Mouse (Mus musculus) brain, adult 2 months (tissue): ENCODE data around the gene Elfn1.

ENCODE experiments used
- DNase-seq: peaks from one replicate; pipeline ENCODE4 v3.0.0; 2011; ENCODE audit warnings: low read depth, low spot score

Gene Elfn1

DNA sequence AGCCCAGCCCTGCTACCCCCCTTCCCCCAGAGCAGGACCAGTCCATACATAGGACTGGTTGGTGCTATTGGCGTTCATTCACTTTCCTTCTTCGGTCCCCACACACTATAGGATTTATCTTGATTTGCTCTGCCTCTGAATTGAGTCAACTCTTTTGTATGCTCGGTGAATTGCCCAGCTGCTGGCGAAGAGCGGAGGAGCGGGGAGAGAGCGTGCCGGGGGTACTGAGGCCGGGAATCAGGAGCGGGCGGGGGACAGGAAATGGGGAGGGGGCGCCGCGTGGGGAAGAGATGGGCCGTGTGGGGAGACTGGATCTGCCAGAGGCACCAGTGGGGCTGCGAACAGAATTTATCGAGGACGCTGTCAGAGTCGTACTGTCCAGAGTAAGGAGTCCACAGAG, 3.8 kb downstream of the Elfn1 start:
- DNase-seq, result no peak

DNA sequence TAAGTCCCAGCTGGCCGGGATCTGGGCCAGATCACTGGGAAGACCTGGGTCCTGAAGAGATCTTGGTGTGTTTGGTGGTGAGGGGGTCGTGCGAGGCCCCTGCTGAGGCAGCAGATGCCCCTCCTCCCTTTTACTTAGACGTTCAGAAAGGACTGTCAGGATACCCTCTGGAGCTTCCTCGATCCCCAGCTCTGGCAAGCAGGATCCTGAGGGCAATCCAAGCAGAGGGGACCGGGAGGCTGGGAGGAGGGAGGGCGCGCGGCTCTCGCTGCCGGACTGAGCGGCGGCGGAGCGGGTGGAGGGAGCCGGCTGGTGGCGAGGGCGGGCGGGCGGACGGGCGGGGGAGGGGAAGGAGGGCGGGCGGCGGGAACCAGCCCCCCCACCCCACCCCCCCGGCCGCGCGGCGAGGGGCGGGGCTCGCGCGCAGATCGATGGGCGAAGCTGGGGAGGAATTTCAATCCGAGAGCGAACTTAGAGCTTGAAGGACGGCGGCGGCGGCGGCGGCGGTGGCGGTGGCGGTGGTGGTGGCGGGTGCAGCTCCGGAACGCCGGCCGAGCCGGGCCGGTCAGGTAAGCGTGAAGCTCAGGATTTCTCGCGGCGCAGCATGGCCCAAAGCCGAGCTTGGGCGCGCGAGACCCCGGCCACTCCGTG, 4.5 kb downstream of the Elfn1 start:
- DNase-seq, result no peak

DNA sequence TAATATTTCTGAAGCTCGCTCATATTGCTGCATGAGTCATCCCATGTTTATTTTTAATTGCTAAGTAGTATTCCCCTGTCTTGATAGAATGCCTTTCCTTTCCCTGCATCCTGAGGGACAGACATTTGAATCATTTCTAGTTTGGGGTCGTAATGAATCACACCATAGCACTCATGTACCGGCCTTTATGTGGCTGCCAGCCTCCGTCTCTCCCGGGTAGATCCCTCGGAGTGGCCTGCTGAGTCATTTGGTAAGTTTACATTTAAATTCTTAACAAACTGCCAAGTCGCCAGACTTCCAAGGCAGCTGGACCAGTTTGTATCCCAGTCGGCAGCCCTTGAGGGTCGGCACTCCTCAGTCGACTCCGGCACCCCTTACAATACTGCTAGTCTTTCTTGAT, 13.9 kb downstream of the Elfn1 start:
- peak; percentile 33 for DNase-seq

DNA sequence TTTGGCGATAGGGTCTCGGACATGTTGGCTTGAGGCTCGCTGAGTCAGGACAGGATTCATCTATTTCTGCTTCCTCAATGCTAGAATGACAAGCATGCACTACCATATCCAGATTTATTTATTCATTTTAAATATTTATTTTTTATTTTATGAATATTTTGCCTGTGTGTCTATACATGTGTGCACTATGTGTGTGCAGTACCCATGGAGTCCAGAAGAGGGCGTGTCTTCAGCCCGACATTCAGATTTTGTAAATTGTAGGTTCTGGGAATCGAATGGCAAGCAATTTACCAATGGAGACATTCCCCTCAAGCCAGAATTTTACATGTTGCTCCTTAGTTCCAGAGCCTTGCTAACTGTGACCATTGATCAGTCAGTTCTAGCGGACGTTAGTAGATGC, 16.1 kb downstream of the Elfn1 start:
- DNase-seq, result no peak

- DNase-seq, result no peak
These were observed 22.4 kb downstream of the Elfn1 start for GRCm38 (mm10) chr5:139930102-139930501.

DNA sequence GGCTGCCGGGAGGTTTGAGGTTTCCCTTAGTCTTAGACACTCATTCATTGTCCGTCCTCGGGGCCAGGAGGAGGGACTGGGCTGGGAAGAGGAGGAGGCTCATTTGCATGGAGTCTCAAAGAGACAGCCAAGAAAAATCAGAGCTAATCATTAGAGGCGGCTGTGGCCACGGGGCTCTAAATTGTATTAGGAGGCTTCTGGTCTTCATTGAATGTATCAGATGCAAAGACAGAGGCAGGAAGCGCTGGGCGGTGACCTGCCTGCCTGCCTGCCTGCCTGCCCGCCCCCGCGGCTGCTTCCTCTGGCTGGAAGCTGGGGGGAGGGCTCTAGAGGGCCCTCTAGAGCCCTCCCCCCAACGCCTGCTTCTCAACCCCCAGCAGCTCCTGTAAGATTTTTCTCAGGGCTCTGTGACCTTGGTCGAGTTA, 23.2 kb downstream of the Elfn1 start:
- no peak for DNase-seq

DNA sequence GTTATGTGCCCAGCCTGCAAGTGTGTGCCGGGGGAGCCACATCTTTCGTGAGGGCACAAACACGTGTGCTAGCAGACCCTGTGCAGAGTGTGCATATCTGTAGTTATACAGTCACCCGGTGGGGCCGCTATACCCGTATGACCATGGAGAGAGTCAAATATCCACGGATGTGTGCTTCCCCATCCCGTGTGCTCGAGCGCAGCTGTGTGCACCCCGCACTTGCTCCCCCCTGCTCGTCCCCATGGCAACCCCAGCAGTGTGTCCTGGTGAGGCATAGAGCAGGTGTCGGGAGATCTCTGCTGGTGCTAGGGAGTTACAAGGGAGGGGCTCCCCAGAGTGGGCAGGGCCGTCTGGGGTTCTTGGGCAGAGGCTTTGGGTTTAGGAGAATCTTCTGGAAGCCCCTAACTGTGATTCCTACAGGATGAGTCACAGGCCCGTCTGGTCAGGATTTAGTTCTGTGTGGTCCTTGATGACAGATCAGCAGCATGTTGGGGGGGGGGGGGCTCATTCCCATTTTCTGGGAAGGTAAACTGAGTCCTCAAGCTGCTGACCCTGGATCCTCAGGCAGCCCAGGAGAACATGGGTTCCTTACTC, 24.3 kb downstream of the Elfn1 start:
- DNase-seq, result peak; percentile 89

- DNase-seq, result peak; percentile 89
These were observed 25.0 kb downstream of the Elfn1 start for GRCm38 (mm10) chr5:139932595-139933271.

DNA sequence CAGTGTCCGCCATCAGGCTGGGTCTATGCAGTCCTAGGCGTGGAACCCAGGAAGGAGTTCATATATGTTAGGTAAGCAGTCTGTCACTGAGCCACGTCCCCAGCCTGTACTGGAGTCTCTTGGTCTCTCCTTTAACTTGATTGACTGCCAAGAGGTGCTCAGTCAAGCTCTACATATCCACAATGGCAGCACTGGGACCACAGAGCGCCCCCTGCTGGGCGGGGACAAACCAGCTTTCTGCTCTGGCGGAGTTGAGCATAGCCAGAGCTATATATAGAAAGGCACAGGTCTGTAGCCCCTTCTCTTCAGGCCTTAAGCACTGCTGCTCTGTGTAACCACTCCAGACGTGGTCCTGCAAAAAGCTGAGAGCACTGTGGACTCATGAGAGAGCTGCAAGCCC, 25.7 kb downstream of the Elfn1 start:
- peak; percentile 38 for DNase-seq

- DNase-seq, result no peak
These were observed 28.7 kb downstream of the Elfn1 start for GRCm38 (mm10) chr5:139936431-139936830.

- no peak for DNase-seq
These were observed 37.0 kb downstream of the Elfn1 start for GRCm38 (mm10) chr5:139944697-139945096.

GRCm38 (mm10) chr5:139945715-139946364, 38.1 kb downstream of the Elfn1 start:
- peak; percentile 43 for DNase-seq

GRCm38 (mm10) chr5:139947446-139947845, 39.7 kb downstream of the Elfn1 start:
- DNase-seq, result no peak

DNA sequence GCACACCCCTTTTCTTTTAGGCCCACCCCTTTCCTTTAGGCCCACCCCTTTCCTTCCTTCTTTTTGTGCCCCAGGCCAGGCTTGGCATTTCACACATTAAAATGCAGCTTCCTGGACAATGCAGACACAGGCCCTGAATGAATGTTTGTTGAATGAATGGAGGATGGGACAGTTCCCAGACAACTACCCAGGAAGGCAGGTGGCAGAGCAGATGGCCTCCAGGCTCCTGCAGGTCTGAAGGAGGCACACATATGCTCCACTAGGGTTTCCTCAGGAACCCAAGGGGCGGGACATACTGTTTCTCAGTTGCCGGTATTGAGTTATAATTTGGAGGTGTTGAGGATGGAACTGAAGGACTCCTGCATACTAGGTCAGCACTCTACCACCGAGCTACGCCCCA, 40.8 kb downstream of the Elfn1 start:
- peak; percentile 97 for DNase-seq

- no peak for DNase-seq
These were observed 41.6 kb downstream of the Elfn1 start for GRCm38 (mm10) chr5:139949363-139949762.

DNA sequence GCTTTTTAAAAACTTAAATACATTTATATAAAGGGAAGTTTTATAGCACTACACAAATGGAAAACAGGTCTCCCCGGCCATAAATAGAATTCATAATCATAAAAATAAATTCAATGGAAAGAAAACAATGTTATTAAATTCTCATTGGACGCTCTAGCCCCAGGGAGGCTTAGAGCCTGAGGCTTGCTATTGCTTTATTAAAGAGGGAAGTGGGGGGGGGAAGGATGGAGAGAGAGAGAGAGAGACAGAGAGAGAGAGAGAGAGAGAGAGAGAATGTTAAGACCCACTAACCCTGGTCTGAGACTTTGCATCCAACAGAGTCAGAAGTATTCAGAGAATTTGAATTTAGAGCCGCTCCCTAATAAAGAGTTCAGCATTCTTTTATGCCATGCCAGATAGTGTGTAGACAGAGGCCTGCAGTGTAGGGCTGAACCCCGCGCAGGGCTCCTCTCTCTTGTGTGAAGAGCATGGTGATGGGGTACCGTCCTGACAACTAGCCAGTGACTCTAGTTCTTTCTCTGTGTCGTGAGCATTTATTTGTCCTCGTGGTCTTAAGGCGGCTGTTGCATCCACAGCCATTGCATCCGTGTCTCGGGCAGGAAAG, 42.3 kb downstream of the Elfn1 start:
- no peak for DNase-seq

DNA sequence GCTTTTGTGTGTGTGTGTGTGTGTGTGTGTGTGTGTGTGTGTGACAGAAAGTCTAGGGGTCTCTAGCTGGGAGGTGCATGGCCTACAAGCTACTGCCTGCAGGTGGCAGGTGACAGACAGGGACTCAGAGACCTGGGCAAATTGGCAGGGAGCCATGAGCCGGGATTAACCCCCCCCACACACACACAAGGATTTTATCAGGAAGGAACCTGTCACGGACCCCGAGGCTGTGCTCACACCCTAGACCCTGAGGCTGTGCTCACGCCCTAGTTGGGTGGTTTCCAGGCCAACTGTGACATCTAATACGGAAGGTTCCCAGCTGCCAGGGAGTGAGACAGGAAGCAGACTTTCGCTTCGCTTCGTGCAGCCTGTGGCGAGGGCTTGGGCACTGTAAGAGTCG, 49.1 kb downstream of the Elfn1 start:
- no peak for DNase-seq

- no peak for DNase-seq
These were observed 52.0 kb downstream of the Elfn1 start for GRCm38 (mm10) chr5:139959741-139960140.

DNA sequence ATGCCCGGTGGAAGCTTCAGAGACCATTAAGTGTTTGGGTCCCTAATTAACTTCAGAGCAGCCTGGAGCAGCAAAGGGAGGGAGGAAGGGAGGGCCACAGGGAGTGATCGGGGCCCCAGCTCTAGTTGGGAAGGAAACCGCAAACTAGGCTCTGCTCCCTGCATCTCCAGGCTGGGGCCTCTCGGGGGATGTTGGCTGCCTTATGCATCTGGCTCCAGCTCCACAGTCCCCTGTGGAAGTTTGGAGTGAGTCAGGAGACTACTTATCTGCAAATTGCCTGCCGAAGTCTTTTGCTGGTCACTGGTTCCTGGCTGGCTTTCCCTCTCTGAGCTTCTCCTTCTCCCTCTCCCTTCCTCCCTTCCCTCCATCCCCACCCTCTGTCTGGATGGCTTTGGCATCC, 56.6 kb downstream of the Elfn1 start:
- no peak for DNase-seq

- DNase-seq, result no peak
These were observed 57.9 kb downstream of the Elfn1 start for GRCm38 (mm10) chr5:139965596-139965995.

- peak; percentile 12 for DNase-seq
These were observed 61.6 kb downstream of the Elfn1 start for GRCm38 (mm10) chr5:139969151-139969948.
